Mouse (Mus musculus): Measurements from ENCODE around the gene Haus7. TPM values are rescaled to one million over a fixed set of nuclear protein-coding genes. Genes with fewer than 3 reads are reported as not detected.

Gene Haus7
- total RNA-seq, 1 experiment from 2014 or later = 34.5 TPM

DNA sequence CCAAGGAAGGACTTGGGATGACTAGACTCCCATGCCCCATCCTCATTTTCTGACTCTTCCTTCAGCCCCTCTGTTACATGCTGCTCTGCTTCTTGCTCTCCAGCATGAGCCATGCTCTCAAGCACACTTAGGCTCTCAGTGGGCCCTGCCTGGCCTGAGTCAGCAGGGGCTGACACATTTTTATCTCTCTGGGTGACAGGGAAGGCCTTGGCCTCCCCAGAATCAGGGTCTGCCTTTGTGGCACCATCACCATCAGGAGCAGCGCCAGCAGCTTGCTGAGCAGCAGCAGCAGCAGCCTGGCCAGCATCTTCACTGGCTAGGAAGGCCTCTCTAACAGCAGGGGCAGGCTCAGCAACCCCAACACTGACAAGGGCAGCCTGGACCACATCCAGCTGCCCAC lies 62.4 kb downstream of the Haus7 start:
- no peak for ATAC-seq (replicated peaks in 1 of 2; ENCODE audit: insufficient read depth in 1 of 2, low FRiP score in 2 of 2, low TSS enrichment in 1 of 2, low read depth in 1 of 2, poor library complexity in 2 of 2, severe bottlenecking in 2 of 2)

- no peak for ATAC-seq (replicated peaks in 1 of 2; ENCODE audit: insufficient read depth in 1 of 2, low FRiP score in 2 of 2, low TSS enrichment in 1 of 2, low read depth in 1 of 2, poor library complexity in 2 of 2, severe bottlenecking in 2 of 2)
Observed at GRCm38 (mm10) chrX:73391481-73391880, 67.4 kb downstream of the Haus7 start.

Other genes with a start within 250 kb of the Haus7 start
- gene Xlr4b, start 244.7 kb downstream of the Haus7 start, total RNA-seq (2017) = 18.1 and 32.3 TPM in 2 replicates
- 3.1 and 5.8 TPM in 2 replicates for gene F8a, start 230.8 kb downstream of the Haus7 start, total RNA-seq (2017)
- gene Xlr4c, start 215.9 kb downstream of the Haus7 start, total RNA-seq (2017) = 7.6 and 17.8 TPM in 2 replicates
- not detected in 2 replicates for gene Xlr3c, start 193.7 kb downstream of the Haus7 start, total RNA-seq (2017)
- not detected in 2 replicates for gene Xlr5a, start 166.1 kb downstream of the Haus7 start, total RNA-seq (2017)
- not detected in 2 replicates for gene Xlr5c, start 166.1 kb downstream of the Haus7 start, total RNA-seq (2017)
- gene Gm45015, start 122.2 kb downstream of the Haus7 start, total RNA-seq (2017) = 0.50 and 0.69 TPM in 2 replicates
- 13.1 and 17.6 TPM in 2 replicates for gene Zfp275, start 116.4 kb downstream of the Haus7 start, total RNA-seq (2017)
- not detected in 2 replicates for gene Gm18336, start 60.3 kb downstream of the Haus7 start, total RNA-seq (2017)
- 0.30 and 0.81 TPM in 2 replicates for gene Zfp92, start 47.9 kb downstream of the Haus7 start, total RNA-seq (2017)
- not detected in 2 replicates for gene Trex2, start 23.7 kb downstream of the Haus7 start, total RNA-seq (2017)
- 11.8 and 16.3 TPM in 2 replicates for gene Bgn, start 24.6 kb upstream of the Haus7 start, total RNA-seq (2017)
- gene Atp2b3, start 44.0 kb upstream of the Haus7 start, total RNA-seq (2017) = 0.25 TPM in 1 of 2 replicates, not detected in the other
- 0.35 and 1.5 TPM in 2 replicates for gene Dusp9, start 180.4 kb upstream of the Haus7 start, total RNA-seq (2017)
- gene Pnck, start 201.1 kb upstream of the Haus7 start, total RNA-seq (2017) = 5.1 and 6.1 TPM in 2 replicates
- 0.94 TPM in 1 of 2 replicates, not detected in the other for gene Slc6a8, start 214.1 kb upstream of the Haus7 start, total RNA-seq (2017)

Data from hematopoietic stem cell, adult 5-6 weeks (primary cell).